Mouse (Mus musculus): ENCODE results near the gene Evx2. TPM values are rescaled to one million over a fixed set of nuclear protein-coding genes. Genes with fewer than 3 reads are reported as not detected.

The Evx2 gene
- polyA plus RNA-seq, 1 experiment from 2014 or later = 0.62 TPM

- peaks cover 100% of the 10 kb centered on the region for H3K27me3 ChIP-seq
- H3K9ac ChIP-seq (replicated peaks) = no peak overlapping the region
- 5% methylated on average over 23 of the region's 24 CpGs for WGBS
- no peak for ATAC-seq
- H3K4me3 ChIP-seq (replicated peaks) = no peak overlapping the region
- H3K36me3 ChIP-seq = no peaks in the 10 kb centered on the region
- no peak overlapping the region for H3K27ac ChIP-seq
- H3K4me2 ChIP-seq (replicated peaks) = no peak overlapping the region
- peaks cover 4% of the 10 kb centered on the region for H3K4me1 ChIP-seq (replicated peaks)
- no peaks in the 10 kb centered on the region for H3K9me3 ChIP-seq
Observed at GRCm38 (mm10) chr2:74675666-74676282, 16.4 kb upstream of the Evx2 start.

- Histone ChIP-seq H3K4me1 (replicated peaks) (peaks cover 4% of the 10 kb centered on the region), H3K36me3 (no peaks in the 10 kb centered on the region), H3K27me3 (peaks cover 99% of the 10 kb centered on the region), H3K4me2 (replicated peaks) (no peak within 1 kb of the TSS), H3K9me3 (no peaks in the 10 kb centered on the region), H3K4me3 (replicated peaks) (no peak within 1 kb of the TSS), H3K27ac (no peak within 1 kb of the TSS), H3K9ac (replicated peaks) (no peak within 1 kb of the TSS)
- 2% methylated on average over 47 of the region's 47 CpGs for WGBS
- ATAC-seq = no peak
Observed at GRCm38 (mm10) chr2:74674881-74675665, 15.7 kb upstream of the Evx2 start, which contains the start of gene Hoxd12. Hoxd12 (plus strand) TSS chr2:74675013.

- no peak overlapping the region for H3K4me2 ChIP-seq (replicated peaks)
- H3K9ac ChIP-seq (replicated peaks) = no peak overlapping the region
- peaks cover 99% of the 10 kb centered on the region for H3K27me3 ChIP-seq
- peaks cover 4% of the 10 kb centered on the region for H3K4me1 ChIP-seq (replicated peaks)
- 1% methylated on average over 24 of the region's 24 CpGs for WGBS
- H3K4me3 ChIP-seq (replicated peaks) = no peak overlapping the region
- H3K36me3 ChIP-seq = no peaks in the 10 kb centered on the region
- H3K9me3 ChIP-seq = no peaks in the 10 kb centered on the region
- ATAC-seq = 0 out of 2 replicates have a peak, but pooled peaks have one; percentile 45
- H3K27ac ChIP-seq = no peak overlapping the region
Observed at GRCm38 (mm10) chr2:74673835-74674425, 14.6 kb upstream of the Evx2 start.

- WGBS = under 1% methylated on average over 40 of the region's 40 CpGs
- ATAC-seq = peak; percentile 74
- peaks cover 99% of the 10 kb centered on the region for H3K27me3 ChIP-seq
- peak overlapping the region; percentile 28 for H3K4me3 ChIP-seq (replicated peaks)
- no peaks in the 10 kb centered on the region for H3K36me3 ChIP-seq
- no peak overlapping the region for H3K27ac ChIP-seq
- no peak overlapping the region for H3K9ac ChIP-seq (replicated peaks)
- peaks cover 12% of the 10 kb centered on the region for H3K4me1 ChIP-seq (replicated peaks)
- H3K9me3 ChIP-seq = no peaks in the 10 kb centered on the region
- peak overlapping the region; percentile 50 for H3K4me2 ChIP-seq (replicated peaks)
Observed at GRCm38 (mm10) chr2:74672481-74673362, 13.4 kb upstream of the Evx2 start.

GRCm38 (mm10) chr2:74671847-74672246 lies 12.5 kb upstream of the Evx2 start:
- no peaks in the 10 kb centered on the region for H3K9me3 ChIP-seq
- H3K4me1 ChIP-seq (replicated peaks) = peaks cover 12% of the 10 kb centered on the region
- H3K4me2 ChIP-seq (replicated peaks) = no peak overlapping the region
- H3K36me3 ChIP-seq = no peaks in the 10 kb centered on the region
- no peak overlapping the region for H3K9ac ChIP-seq (replicated peaks)
- 7% methylated on average over 5 of the region's 5 CpGs for WGBS
- no peak for ATAC-seq
- peaks cover 99% of the 10 kb centered on the region for H3K27me3 ChIP-seq
- H3K27ac ChIP-seq = no peak overlapping the region
- no peak overlapping the region for H3K4me3 ChIP-seq (replicated peaks)

- 1% methylated on average over 3 of the region's 3 CpGs for WGBS
- H3K4me1 ChIP-seq (replicated peaks) = peaks cover 12% of the 10 kb centered on the region
- H3K4me2 ChIP-seq (replicated peaks) = no peak overlapping the region
- H3K9me3 ChIP-seq = no peaks in the 10 kb centered on the region
- no peaks in the 10 kb centered on the region for H3K36me3 ChIP-seq
- no peak for ATAC-seq
- no peak overlapping the region for H3K4me3 ChIP-seq (replicated peaks)
- H3K27ac ChIP-seq = no peak overlapping the region
- no peak overlapping the region for H3K9ac ChIP-seq (replicated peaks)
- peaks cover 99% of the 10 kb centered on the region for H3K27me3 ChIP-seq
Observed at GRCm38 (mm10) chr2:74670632-74671188, 11.4 kb upstream of the Evx2 start.

- H3K9me3 ChIP-seq = no peaks in the 10 kb centered on the region
Observed at GRCm38 (mm10) chr2:74669650-74670235, 10.4 kb upstream of the Evx2 start.

GRCm38 (mm10) chr2:74669230-74669578 lies 9.8 kb upstream of the Evx2 start:
- Histone ChIP-seq H3K9ac (replicated peaks) (no peak overlapping the region), H3K27me3 (peaks cover 98% of the 10 kb centered on the region), H3K4me2 (replicated peaks) (no peak overlapping the region), H3K36me3 (no peaks in the 10 kb centered on the region), H3K27ac (no peak overlapping the region), H3K4me1 (replicated peaks) (peaks cover 12% of the 10 kb centered on the region), H3K4me3 (replicated peaks) (no peak overlapping the region), H3K9me3 (no peaks in the 10 kb centered on the region)
- no peak for ATAC-seq
- 1% methylated on average over 3 of the region's 3 CpGs for WGBS

More at GRCm38 (mm10) chr2:74669650-74670235, 10.4 kb upstream of the Evx2 start:
- Histone ChIP-seq H3K4me2 (replicated peaks) (no peak overlapping the region), H3K36me3 (no peaks in the 10 kb centered on the region), H3K27ac (no peak overlapping the region), H3K27me3 (peaks cover 98% of the 10 kb centered on the region), H3K9ac (replicated peaks) (no peak overlapping the region), H3K4me3 (replicated peaks) (no peak overlapping the region), H3K4me1 (replicated peaks) (peaks cover 12% of the 10 kb centered on the region)
- ATAC-seq = no peak
- 3% methylated on average over 14 of the region's 14 CpGs for whole genome bisulfite sequencing

- Histone ChIP-seq H3K36me3 (no peaks in the 10 kb centered on the region), H3K27ac (no peak overlapping the region), H3K9me3 (no peaks in the 10 kb centered on the region), H3K27me3 (peaks cover 98% of the 10 kb centered on the region), H3K9ac (replicated peaks) (0 out of 2 replicates have a peak overlapping the region, but pooled peaks have one; percentile 32), H3K4me1 (replicated peaks) (peaks cover 12% of the 10 kb centered on the region), H3K4me3 (replicated peaks) (peak overlapping the region; percentile 27), H3K4me2 (replicated peaks) (peak overlapping the region; percentile 49)
- WGBS = under 1% methylated on average over 50 of the region's 74 CpGs
- ATAC-seq = peak; percentile 70
Observed at GRCm38 (mm10) chr2:74668370-74669229, 9.2 kb upstream of the Evx2 start.

- Histone ChIP-seq H3K36me3 (no peaks in the 10 kb centered on the region), H3K27me3 (peaks cover 98% of the 10 kb centered on the region), H3K27ac (no peak within 1 kb of the TSS), H3K9ac (replicated peaks) (0 out of 2 replicates have a peak within 1 kb of the TSS, but pooled peaks have one; percentile 32), H3K4me2 (replicated peaks) (peak within 1 kb of the TSS; percentile 49), H3K4me3 (replicated peaks) (peak within 1 kb of the TSS; percentile 27), H3K9me3 (no peaks in the 10 kb centered on the region), H3K4me1 (replicated peaks) (peaks cover 11% of the 10 kb centered on the region)
- ATAC-seq = peak; percentile 47; the same call in 1 of the 2 replicates
- 0% methylated on average over 8 of the region's 51 CpGs for WGBS
Observed at GRCm38 (mm10) chr2:74667842-74668357, 8.5 kb upstream of the Evx2 start, which contains the start of gene Hoxd13. Hoxd13 (plus strand) TSS chr2:74668310.
